Mouse (Mus musculus) lung, postnatal 0 days (tissue): ENCODE data around the gene Dmbt1.
A peak's percentile ranks its signal among the peaks of the same experiment; 100 is the strongest.

ENCODE experiments used
- CTCF ChIP-seq: IDR thresholded peaks from 2 replicates; pipeline ENCODE4 v1.5.1; 2016; ENCODE audit warnings: antibody characterized with exemption, mild to moderate bottlenecking
- EP300 ChIP-seq: IDR thresholded peaks from 2 replicates; pipeline ENCODE4 v1.6.1; 2016; ENCODE audit warnings: antibody characterized with exemption, mild to moderate bottlenecking, control low read depth

GRCm38 (mm10) chr7:131062541-131062940, 30.7 kb downstream of the Dmbt1 start:
- TF ChIP-seq CTCF = peak; percentile 40; the same call in 1 of the 2 replicates
- TF ChIP-seq EP300 = no peak
